ENCODE assay signal across 8 mouse cellular contexts in genomic region chr11:59838426-59838825, GRCm38 (mm10). TPM values are rescaled to one million over a fixed set of nuclear protein-coding genes. Genes with fewer than 3 reads are reported as not detected.
DNase-seq lines count a peak whose midpoint lies in the region; ATAC-seq and TF ChIP-seq lines count a peak whose summit lies in the region.

No protein-coding gene starts in this region.

- peak overlapping the region; percentile 68 for H3K4me2 ChIP-seq in forebrain, embryonic 12.5 days
- peak overlapping the region; percentile 79 for H3K4me2 ChIP-seq in liver, embryonic 12.5 days

- H3K9me3 ChIP-seq in forebrain, embryonic 12.5 days = no peaks in the 10 kb centered on the region
- no peaks in the 10 kb centered on the region for H3K9me3 ChIP-seq in liver, embryonic 12.5 days (replicated peaks)

- TF ChIP-seq POLR2A in heart, adult 2 months (IDR thresholded peaks at IDR 0.05; ENCODE audit: insufficient read depth, low read depth, low read length) = no peak

- no peak overlapping the region; the same call in 1 of the 2 replicates for H3K27ac ChIP-seq in heart, adult 2 months
- no peak overlapping the region for H3K27ac ChIP-seq in forebrain, embryonic 12.5 days
- H3K27ac ChIP-seq in liver, embryonic 12.5 days = peak overlapping the region; percentile 95

- TF ChIP-seq CTCF in heart, adult 2 months (IDR thresholded peaks at IDR 0.05) = no peak

- no peak for TF ChIP-seq EP300 in heart, adult 2 months (IDR thresholded peaks at IDR 0.05; ENCODE audit: insufficient read depth, low read depth, low read length)

- H3K9ac ChIP-seq in heart, adult 2 months (ENCODE audit: low read depth, low read length) = no peak overlapping the region
- peak overlapping the region; percentile 90 for H3K9ac ChIP-seq in forebrain, embryonic 12.5 days
- H3K9ac ChIP-seq in liver, embryonic 12.5 days = peak overlapping the region; percentile 93

- peak overlapping the region; percentile 96 for H3K4me3 ChIP-seq in heart, adult 2 months
- peak overlapping the region; percentile 95 for H3K4me3 ChIP-seq in forebrain, embryonic 12.5 days (replicated peaks)
- H3K4me3 ChIP-seq in liver, embryonic 12.5 days = peak overlapping the region; percentile 95

- no peak for ATAC-seq in forebrain, embryonic 12.5 days (ENCODE audit: low FRiP score)
- no peak for ATAC-seq in liver, embryonic 12.5 days

- peaks cover 12% of the 10 kb centered on the region for H3K36me3 ChIP-seq in heart, adult 2 months (ENCODE audit: control insufficient read depth, insufficient read depth, low read length)
- H3K36me3 ChIP-seq in forebrain, embryonic 12.5 days (replicated peaks) = peaks cover 30% of the 10 kb centered on the region
- peaks cover 42% of the 10 kb centered on the region for H3K36me3 ChIP-seq in liver, embryonic 12.5 days

- 55% methylated on average over 4 of the region's 4 CpGs for WGBS in heart, adult 2 months
- 63% methylated on average over 4 of the region's 4 CpGs for WGBS in forebrain, embryonic 12.5 days
- 49% methylated on average over 4 of the region's 4 CpGs for WGBS in liver, embryonic 12.5 days (ENCODE audit: insufficient replicate concordance)

- H3K27me3 ChIP-seq in heart, adult 2 months (ENCODE audit: control insufficient read depth, insufficient read depth, low read length) = no peaks in the 10 kb centered on the region
- no peaks in the 10 kb centered on the region for H3K27me3 ChIP-seq in forebrain, embryonic 12.5 days
- no peaks in the 10 kb centered on the region for H3K27me3 ChIP-seq in liver, embryonic 12.5 days (replicated peaks)

- H3K79me2 ChIP-seq in heart, adult 2 months (replicated peaks; ENCODE audit: control insufficient read depth, insufficient read depth, low read length) = peaks cover 3% of the 10 kb centered on the region; the same call in 1 of the 2 replicates

- no peak for DNase-seq in heart, adult 2 months
- DNase-seq in heart, postnatal 10 days = no peak
- peak; percentile 9 for DNase-seq in 416B (ENCODE audit: low read depth)
- no peak for DNase-seq in spleen, postnatal 4 days (ENCODE audit: low spot score in 2 of 2)
- DNase-seq in embryo, embryonic 10.5 days (ENCODE audit: low spot score) = no peak
- DNase-seq in left cerebral cortex, postnatal 14 days (ENCODE audit: low spot score in 2 of 2) = no peak

- H3K4me1 ChIP-seq in heart, adult 2 months (ENCODE audit: control insufficient read depth, insufficient read depth, low read length) = peaks cover 4% of the 10 kb centered on the region
- H3K4me1 ChIP-seq in forebrain, embryonic 12.5 days = peaks cover 22% of the 10 kb centered on the region
- H3K4me1 ChIP-seq in liver, embryonic 12.5 days = peaks cover 23% of the 10 kb centered on the region

- intact Hi-C loops in heart, adult 2 months (cut with DNase I) = no loop called here
- intact Hi-C loops in heart, postnatal 10 days (cut with DNase I) = no loop called here
- intact Hi-C loops in left cerebral cortex, postnatal 14 days (cut with DNase I) = no loop called here

RNA-seq across cellular contexts. Expression of gene Nt5m, which starts 0.8 kb away (rescaled TPM):
- total RNA-seq in heart, adult 2 months (2021) = 10 to 100 TPM; 23.7 to 25.4 TPM
- 35.9 and 47.1 TPM in 2 replicates for polyA plus RNA-seq in heart, adult 2 months (2012; rRNA removed)
- total RNA-seq in heart, postnatal 10 days (2021) = 10 to 100 TPM; 27.3 to 27.4 TPM
- polyA plus RNA-seq in forebrain, embryonic 12.5 days (2016; fragmentation: Nextera tagmentation; extraction: Ambion mirVana) = 41.5 and 41.9 TPM in 2 replicates
- polyA plus RNA-seq in liver, embryonic 12.5 days (2016; fragmentation: Nextera tagmentation; extraction: Ambion mirVana) = 16.4 and 18.6 TPM in 2 replicates
- 10 to 100 TPM; 55.4 to 61.5 TPM for total RNA-seq in left cerebral cortex, postnatal 14 days (2021)

RNA-seq across cellular contexts. Expression of gene Cops3, which starts 1.2 kb away (rescaled TPM):
- total RNA-seq in heart, adult 2 months (2021) = 10 to 100 TPM; 67.7 to 75.5 TPM
- 28.4 and 47.8 TPM in 2 replicates for polyA plus RNA-seq in heart, adult 2 months (2012; rRNA removed)
- 10 to 100 TPM; 71.3 to 71.9 TPM for total RNA-seq in heart, postnatal 10 days (2021)
- polyA plus RNA-seq in forebrain, embryonic 12.5 days (2016; fragmentation: Nextera tagmentation; extraction: Ambion mirVana) = 221 and 226 TPM in 2 replicates
- 141 and 149 TPM in 2 replicates for polyA plus RNA-seq in liver, embryonic 12.5 days (2016; fragmentation: Nextera tagmentation; extraction: Ambion mirVana)
- 10 to 100 TPM; 67.4 to 68.9 TPM for total RNA-seq in left cerebral cortex, postnatal 14 days (2021)

RNA-seq across cellular contexts. Expression of gene Flcn, which starts 28.6 kb away (rescaled TPM):
- 10 to 100 TPM; 36.9 to 47.0 TPM for total RNA-seq in heart, adult 2 months (2021)
- 52.0 and 59.0 TPM in 2 replicates for polyA plus RNA-seq in heart, adult 2 months (2012; rRNA removed)
- 10 to 100 TPM; 33.6 to 38.1 TPM for total RNA-seq in heart, postnatal 10 days (2021)
- 33.3 and 36.1 TPM in 2 replicates for polyA plus RNA-seq in forebrain, embryonic 12.5 days (2016; fragmentation: Nextera tagmentation; extraction: Ambion mirVana)
- polyA plus RNA-seq in liver, embryonic 12.5 days (2016; fragmentation: Nextera tagmentation; extraction: Ambion mirVana) = 15.9 and 19.8 TPM in 2 replicates
- total RNA-seq in left cerebral cortex, postnatal 14 days (2021) = 10 to 100 TPM; 37.0 to 38.7 TPM

RNA-seq across cellular contexts. Expression of gene Pld6, which starts 51.0 kb away (rescaled TPM):
- total RNA-seq in heart, adult 2 months (2021) = under 1 TPM; 0.44 to 0.45 TPM
- 1.5 and 2.2 TPM in 2 replicates for polyA plus RNA-seq in heart, adult 2 months (2012; rRNA removed)
- 1 to 10 TPM in 1 of 2 experiments, under 1 TPM in 1; 0.82 to 1.9 TPM for total RNA-seq in heart, postnatal 10 days (2021)
- polyA plus RNA-seq in forebrain, embryonic 12.5 days (2016; fragmentation: Nextera tagmentation; extraction: Ambion mirVana) = 2.3 TPM in 2 replicates
- polyA plus RNA-seq in liver, embryonic 12.5 days (2016; fragmentation: Nextera tagmentation; extraction: Ambion mirVana) = 2.4 and 3.1 TPM in 2 replicates
- 1 to 10 TPM in 1 of 2 experiments, under 1 TPM in 1; 0.89 to 1.9 TPM for total RNA-seq in left cerebral cortex, postnatal 14 days (2021)
